12 mouse cellular contexts compared by ENCODE assay signal in the genomic region with DNA sequence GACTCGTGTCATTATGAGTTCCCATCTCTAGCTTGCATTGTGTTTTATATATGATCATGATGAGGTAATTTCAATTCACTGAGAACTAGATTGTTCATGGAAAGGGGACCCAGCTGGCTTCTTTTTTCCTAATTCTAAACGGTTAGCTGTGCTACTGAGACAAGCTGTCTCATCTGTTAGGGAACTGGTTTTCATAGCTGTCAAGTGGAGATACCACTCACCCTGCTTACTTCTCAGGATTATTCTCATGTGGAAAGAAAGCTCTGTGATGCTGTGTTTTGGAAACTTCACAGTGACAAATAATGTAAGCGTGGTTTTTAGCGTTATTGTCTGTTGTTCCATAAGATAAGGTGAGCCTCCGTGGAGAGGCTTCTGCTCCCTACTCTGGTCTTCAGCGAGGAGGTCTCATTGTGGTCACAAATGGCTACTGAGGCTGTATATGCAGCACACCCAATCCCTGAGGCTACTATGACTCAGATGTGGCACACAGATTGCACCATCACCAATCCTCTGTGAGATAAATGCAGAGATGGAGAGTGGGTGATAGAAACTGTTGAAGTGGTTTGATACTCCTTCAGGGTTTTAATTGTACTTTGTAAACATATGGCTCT.
DNase-seq lines count a peak whose midpoint lies in the region; ATAC-seq and TF ChIP-seq lines count a peak whose summit lies in the region.
"Had no signal": no experiment of that assay in that cellular context is flagged by ENCODE, and none has a peak within 500 bp of the region (broad histone marks: within the 10 kb centered on the region; RNA-seq: fewer than 3 reads in every experiment).

No protein-coding gene starts in this region.

- H3K27me3 ChIP-seq in hindbrain, embryonic 13.5 days = no peaks in the 10 kb centered on the region
- no peaks in the 10 kb centered on the region for H3K27me3 ChIP-seq in hindbrain, embryonic 10.5 days (ENCODE audit: insufficient read depth, poor library complexity, severe bottlenecking)
- no peaks in the 10 kb centered on the region for H3K27me3 ChIP-seq in G1E (ENCODE audit: insufficient read depth, low read length)
- H3K27me3 ChIP-seq in megakaryocyte, embryonic 14.5 days (replicated peaks) = no peaks in the 10 kb centered on the region
- H3K27me3 ChIP-seq: embryonic facial prominence, embryonic 12.5 days had no signal

- H3K9me3 ChIP-seq in hindbrain, embryonic 13.5 days = no peaks in the 10 kb centered on the region
- H3K9me3 ChIP-seq in hindbrain, embryonic 10.5 days = no peaks in the 10 kb centered on the region
- no peaks in the 10 kb centered on the region for H3K9me3 ChIP-seq in G1E (replicated peaks)
- no peaks in the 10 kb centered on the region for H3K9me3 ChIP-seq in megakaryocyte, embryonic 14.5 days
- H3K9me3 ChIP-seq: embryonic facial prominence, embryonic 12.5 days had no signal

- H3K36me3 ChIP-seq in hindbrain, embryonic 13.5 days = no peaks in the 10 kb centered on the region
- H3K36me3 ChIP-seq in hindbrain, embryonic 10.5 days = no peaks in the 10 kb centered on the region
- H3K36me3 ChIP-seq in G1E (replicated peaks) = peaks cover 43% of the 10 kb centered on the region
- H3K36me3 ChIP-seq in megakaryocyte, embryonic 14.5 days (replicated peaks; ENCODE audit: low read length) = peaks cover 23% of the 10 kb centered on the region
- H3K36me3 ChIP-seq: embryonic facial prominence, embryonic 12.5 days had no signal

- no peak overlapping the region for H3K4me2 ChIP-seq in hindbrain, embryonic 13.5 days
- H3K4me2 ChIP-seq: embryonic facial prominence, embryonic 12.5 days had no signal

- ATAC-seq in hindbrain, embryonic 13.5 days (ENCODE audit: low FRiP score) = no peak
- ATAC-seq in G1E (ENCODE audit: extremely low read depth, insufficient number of reproducible peaks, low FRiP score, poor library complexity, severe bottlenecking) = peak; percentile 42
- peak; percentile 61 for ATAC-seq in common myeloid progenitor, adult 5-6 weeks (replicated peaks; ENCODE audit: low read depth, poor library complexity, severe bottlenecking)

- no peak for DNase-seq in hindbrain, embryonic 10.5 days (ENCODE audit: low spot score)
- DNase-seq in G1E (ENCODE audit: low spot score) = no peak
- DNase-seq in kidney, adult 18-20 months = no peak
- no peak for DNase-seq in layer of hippocampus, adult 8-10 months (ENCODE audit: low spot score in 2 of 2)
- DNase-seq: cerebellum, postnatal 14 days; heart, adult 2 months; kidney, adult 8-10 months had no signal

- H3K9ac ChIP-seq in hindbrain, embryonic 13.5 days = no peak overlapping the region
- H3K9ac ChIP-seq: embryonic facial prominence, embryonic 12.5 days had no signal

- H3K4me1 ChIP-seq in hindbrain, embryonic 13.5 days (replicated peaks) = peaks cover 77% of the 10 kb centered on the region
- H3K4me1 ChIP-seq in hindbrain, embryonic 10.5 days (replicated peaks) = peaks cover 62% of the 10 kb centered on the region
- H3K4me1 ChIP-seq in G1E (ENCODE audit: insufficient read depth, low read depth, low read length) = peaks cover 66% of the 10 kb centered on the region
- H3K4me1 ChIP-seq in megakaryocyte, embryonic 14.5 days = peaks cover 99% of the 10 kb centered on the region

- H3K4me3 ChIP-seq in hindbrain, embryonic 13.5 days = no peak overlapping the region
- no peak overlapping the region for H3K4me3 ChIP-seq in hindbrain, embryonic 10.5 days
- H3K4me3 ChIP-seq in G1E (ENCODE audit: low read depth, low read length) = no peak overlapping the region
- peak overlapping the region; percentile 19 for H3K4me3 ChIP-seq in megakaryocyte, embryonic 14.5 days (replicated peaks)
- H3K4me3 ChIP-seq: embryonic facial prominence, embryonic 12.5 days; heart, adult 2 months had no signal

- 58% methylated on average over 6 of the region's 6 CpGs for WGBS in hindbrain, embryonic 13.5 days
- WGBS in hindbrain, embryonic 10.5 days = 84% methylated on average over 6 of the region's 6 CpGs

- no peak for TF ChIP-seq CTCF in G1E (IDR thresholded peaks at IDR 0.05; ENCODE audit: low read depth, low read length)

- H3K27ac ChIP-seq in hindbrain, embryonic 13.5 days = peak overlapping the region; percentile 75
- H3K27ac ChIP-seq in hindbrain, embryonic 10.5 days = no peak overlapping the region
- H3K27ac ChIP-seq: embryonic facial prominence, embryonic 12.5 days; heart, adult 2 months; macrophage had no signal
